In genomic region chr5:21370218-21370947, GRCm38 (mm10) we compare ENCODE assay signal across 17 mouse cellular contexts. TPM values are rescaled to one million over a fixed set of nuclear protein-coding genes. Genes with fewer than 3 reads are reported as not detected.
"Had no signal": no experiment of that assay in that cellular context is flagged by ENCODE, and none has a peak within 500 bp of the region (broad histone marks: within the 10 kb centered on the region; RNA-seq: fewer than 3 reads in every experiment).

No protein-coding gene starts in this region.

- DNase-seq: kidney, adult 2 months; kidney, postnatal 10 days; kidney, postnatal 36 days; layer of hippocampus, postnatal 36 days; liver, embryonic 13.5 days; lung, adult 2 months; lung, postnatal 14 days; lung, postnatal 4 days; midbrain, embryonic 14.5 days; right cerebral cortex, adult 18-20 months; right cerebral cortex, postnatal 25 days; spleen, adult 18-20 months; thymus, postnatal 36 days had no signal

RNA-seq across cellular contexts. Expression of gene Ccdc146, which starts 54.1 kb away (rescaled TPM):
- polyA plus RNA-seq: kidney, adult 2 months; kidney, embryonic 15.5 days; limb, embryonic 11.5 days; liver, adult 2 months; liver, embryonic 13.5 days; midbrain, embryonic 11.5 days had no signal
